Mouse (Mus musculus): ENCODE results near the gene Casp4. TPM values are rescaled to one million over a fixed set of nuclear protein-coding genes. Genes with fewer than 3 reads are reported as not detected.

Casp4 gene
- 0.98 and 1.8 TPM in 2 replicates for polyA plus RNA-seq (2012; rRNA removed)

GRCm38 (mm10) chr9:5308561-5308960 lies at the start of gene Casp4:
Gene Casp4 (plus strand): TSS chr9:5308828.

GRCm38 (mm10) chr9:5298329-5299131 lies 10.1 kb upstream of the Casp4 start, which contains the start of gene Casp1:
Gene Casp1 (plus strand): TSS chr9:5298517.

GRCm38 (mm10) chr9:5345291-5345898 lies 36.8 kb downstream of the Casp4 start, which contains the start of gene Casp12:
Gene Casp12 (plus strand): TSS chr9:5345430.

Other genes with a start within 250 kb of the Casp4 start
- 0.63 and 0.64 TPM in 2 replicates for gene Casp1, start 10.3 kb upstream of the Casp4 start, polyA plus RNA-seq (2012; rRNA removed)
- gene Casp12, start 36.6 kb downstream of the Casp4 start, polyA plus RNA-seq (2012; rRNA removed): 0.59 and 1.3 TPM in 2 replicates

Measured in central nervous system, embryonic 14 days (tissue).